Mouse (Mus musculus) C2C12 (cell line): ENCODE results near the gene Pear1. TPM values are rescaled to one million over a fixed set of nuclear protein-coding genes. Genes with fewer than 3 reads are reported as not detected.

Experiments used
- H3K27me3 ChIP-seq: one replicate; pipeline ENCODE4 v1.6.1; 2011; ENCODE audit not compliant: control insufficient read depth, insufficient read depth, insufficient read length
- H3K36me3 ChIP-seq: one replicate; pipeline ENCODE4 v1.6.1; 2011; ENCODE audit not compliant: control insufficient read depth, insufficient read depth
- H3K4me3 ChIP-seq: one replicate; pipeline ENCODE4 v1.5.1; 2011; ENCODE audit warnings: mild to moderate bottlenecking, control low read depth; ENCODE audit not compliant: poor library complexity, insufficient read depth, severe bottlenecking
- H3K79me2 ChIP-seq: one replicate; pipeline ENCODE4 v1.6.1; 2011; ENCODE audit not compliant: control insufficient read depth, insufficient read depth
- H3K79me3 ChIP-seq: one replicate; pipeline ENCODE4 v1.6.1; 2011; ENCODE audit warnings: low read depth, control low read depth
- H3ac ChIP-seq: one replicate; pipeline ENCODE3; 2011; ENCODE audit warnings: low read depth; ENCODE audit not compliant: control insufficient read depth, insufficient read length
- CEBPB ChIP-seq: IDR thresholded peaks from one replicate; pipeline ENCODE4 v1.6.1; 2011; ENCODE audit warnings: low read depth, mild to moderate bottlenecking, control low read depth, moderate library complexity
- CTCF ChIP-seq: IDR thresholded peaks from one replicate; pipeline ENCODE4 v1.5.1; 2011; ENCODE audit not compliant: control insufficient read depth, insufficient read depth, insufficient read length
- FOSL1 ChIP-seq: IDR thresholded peaks from one replicate; pipeline ENCODE4 v1.8.0; 2011; ENCODE audit warnings: mild to moderate bottlenecking, low read length; ENCODE audit not compliant: poor library complexity, insufficient read depth, severe bottlenecking
- MAX ChIP-seq: IDR thresholded peaks from one replicate; pipeline ENCODE4 v1.6.1; 2011; ENCODE audit warnings: mild to moderate bottlenecking, control low read depth
- MYOD1 ChIP-seq: IDR thresholded peaks from one replicate; pipeline ENCODE4 v1.6.1; 2011; ENCODE audit warnings: low read depth; ENCODE audit not compliant: control insufficient read depth, insufficient read length
- MYOG ChIP-seq: IDR thresholded peaks from one replicate; pipeline ENCODE4 v1.6.1; 2011; ENCODE audit not compliant: control insufficient read depth, insufficient read length; ENCODE audit errors: extremely low read depth
- USF1 ChIP-seq: IDR thresholded peaks from one replicate; pipeline ENCODE4 v1.6.1; 2011; ENCODE audit warnings: low read depth, mild to moderate bottlenecking, control low read depth, moderate library complexity
- polyA plus RNA-seq: library from polyadenylated mRNA; unstranded; fragments of >200 nt; fragmentation: generic; extraction: Trizol; gene quantifications from one replicate; pipeline ENCODE4 v1.2.1, GENCODE M21; 2012; ENCODE audit warnings: missing spikeins

Gene Pear1
- polyA plus RNA-seq, 1 experiment = 1.7 TPM

GRCm38 (mm10) chr3:87752567-87752966 is 71.5 kb downstream of the Pear1 start:
- Histone ChIP-seq H3ac (no peak overlapping the region), H3K27me3 (peaks cover 9% of the 10 kb centered on the region), H3K4me3 (no peak overlapping the region), H3K36me3 (no peaks in the 10 kb centered on the region), H3K79me2 (no peaks in the 10 kb centered on the region), H3K79me3 (no peaks in the 10 kb centered on the region)
- no peak for TF ChIP-seq MYOG
- TF ChIP-seq USF1 = no peak
- no peak for TF ChIP-seq CEBPB
- TF ChIP-seq CTCF = no peak
- no peak for TF ChIP-seq MAX
- TF ChIP-seq FOSL1 = no peak
- no peak for TF ChIP-seq MYOD1

- no peaks in the 10 kb centered on the region for H3K79me2 ChIP-seq
- no peaks in the 10 kb centered on the region for H3K79me3 ChIP-seq
- no peak overlapping the region for H3K4me3 ChIP-seq
- H3K36me3 ChIP-seq = no peaks in the 10 kb centered on the region
- H3ac ChIP-seq = no peak overlapping the region
- peaks cover 18% of the 10 kb centered on the region for H3K27me3 ChIP-seq
- TF ChIP-seq MYOG = no peak
- no peak for TF ChIP-seq MAX
- no peak for TF ChIP-seq CTCF
These were observed 74.1 kb downstream of the Pear1 start for GRCm38 (mm10) chr3:87749977-87750376.

GRCm38 (mm10) chr3:87749036-87749435 is 75.1 kb downstream of the Pear1 start:
- TF ChIP-seq MYOG (no peak), CTCF (peak; percentile 45), USF1 (peak; percentile 35), MYOD1 (no peak)
- Histone ChIP-seq H3K79me3 (no peaks in the 10 kb centered on the region), H3ac (no peak overlapping the region), H3K79me2 (no peaks in the 10 kb centered on the region), H3K27me3 (peaks cover 15% of the 10 kb centered on the region), H3K36me3 (no peaks in the 10 kb centered on the region), H3K4me3 (no peak overlapping the region)

DNA sequence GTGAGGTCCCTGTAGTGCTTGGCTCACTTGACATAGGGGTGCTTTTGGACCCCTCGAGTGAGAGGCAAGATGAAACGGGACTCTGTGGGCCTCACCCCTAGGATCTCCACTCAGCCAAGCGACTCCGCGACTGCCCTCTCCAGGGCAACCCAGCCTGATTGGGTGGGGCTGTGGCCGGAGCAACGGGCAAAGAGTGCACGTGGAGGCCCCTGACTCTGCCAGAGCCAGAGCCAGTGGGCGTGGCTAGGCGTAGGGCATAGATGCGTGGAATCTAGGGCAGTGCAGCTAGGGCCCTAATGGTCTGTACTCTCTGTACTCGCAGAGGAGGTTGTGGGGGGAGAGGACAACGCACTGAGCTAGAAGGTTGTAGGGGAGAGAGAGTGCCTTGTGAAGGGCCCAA is 75.7 kb downstream of the Pear1 start, which contains the start of gene Lrrc71:
Lrrc71 (minus strand) TSS at position 195 of the 400 bp plus-strand sequence.
- H3K27me3 ChIP-seq = peaks cover 11% of the 10 kb centered on the region
- no peak within 1 kb of the TSS for H3ac ChIP-seq
- no peaks in the 10 kb centered on the region for H3K79me2 ChIP-seq
- H3K4me3 ChIP-seq = no peak within 1 kb of the TSS
- H3K36me3 ChIP-seq = no peaks in the 10 kb centered on the region
- TF ChIP-seq CEBPB (no peak), CTCF (no peak), MAX (no peak), MYOD1 (no peak), FOSL1 (no peak)
- H3K79me3 ChIP-seq = no peaks in the 10 kb centered on the region

DNA sequence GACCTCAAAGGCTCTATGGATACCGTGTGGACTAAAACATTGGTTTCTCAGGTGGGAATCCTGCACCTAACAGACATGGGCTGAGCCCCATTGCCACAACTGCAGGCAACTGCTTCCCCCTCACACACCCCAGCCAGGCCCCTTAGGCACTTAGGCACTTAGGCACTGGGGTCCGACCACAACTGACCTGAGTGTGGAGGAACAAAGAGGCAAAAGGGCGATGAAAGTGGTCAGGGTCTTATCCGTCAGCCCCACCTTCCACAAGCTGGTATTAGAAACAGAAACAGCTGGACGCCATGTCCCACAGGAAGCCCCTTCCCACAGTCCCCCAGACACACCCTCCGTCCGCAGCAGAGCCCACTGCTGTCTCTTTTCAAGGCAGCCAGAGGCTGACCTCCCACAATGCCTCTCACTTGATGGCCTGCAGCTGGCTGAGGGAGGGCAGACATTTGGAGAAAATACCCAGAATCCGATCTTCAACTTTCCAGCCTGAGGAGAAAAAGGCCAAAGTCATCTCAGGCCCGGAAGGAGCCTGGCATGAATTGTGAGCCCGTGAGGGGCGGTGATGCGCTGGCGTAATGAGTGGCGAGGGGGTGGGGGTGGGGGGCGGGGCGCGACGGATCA is 79.0 kb downstream of the Pear1 start:
- no peaks in the 10 kb centered on the region for H3K79me3 ChIP-seq
- H3K79me2 ChIP-seq = no peaks in the 10 kb centered on the region
- H3K4me3 ChIP-seq = no peak overlapping the region
- no peak overlapping the region for H3ac ChIP-seq
- peaks cover 10% of the 10 kb centered on the region for H3K27me3 ChIP-seq
- no peaks in the 10 kb centered on the region for H3K36me3 ChIP-seq
- TF ChIP-seq MYOG (no peak), CEBPB (no peak), FOSL1 (no peak), MYOD1 (no peak), CTCF (no peak), USF1 (no peak), MAX (no peak)

GRCm38 (mm10) chr3:87743927-87744326 is 80.2 kb downstream of the Pear1 start:
- H3K36me3 ChIP-seq = no peaks in the 10 kb centered on the region
- H3K79me3 ChIP-seq = no peaks in the 10 kb centered on the region
- no peaks in the 10 kb centered on the region for H3K79me2 ChIP-seq
- H3ac ChIP-seq = no peak overlapping the region
- H3K4me3 ChIP-seq = no peak overlapping the region
- TF ChIP-seq MYOG (no peak), FOSL1 (no peak), CEBPB (no peak), USF1 (no peak), MAX (no peak), MYOD1 (no peak), CTCF (no peak)
- H3K27me3 ChIP-seq = peaks cover 10% of the 10 kb centered on the region
